Mouse (Mus musculus): ENCODE data around the gene Rpl15. TPM values are rescaled to one million over a fixed set of nuclear protein-coding genes. Genes with fewer than 3 reads are reported as not detected.
A peak's percentile ranks its signal among the peaks of the same experiment; 100 is the strongest.

The Rpl15 gene
- total and polyA plus RNA-seq, 3 experiments = 1,059 to 2,467 (median 2,059) TPM

- Histone ChIP-seq H3K27me3 (replicated peaks) (no peaks in the 10 kb centered on the region), H3K4me2 (ENCODE audit: insufficient read depth, low read depth, poor library complexity, severe bottlenecking) (peak overlapping the region; percentile 61), H3K4me1 (ENCODE audit: control insufficient read depth in 1 of 2, insufficient read depth in 2 of 2) (peaks cover 21 to 61% of the 10 kb centered on the region in 2 experiments), H3K4me3 (replicated peaks in 1 of 3; ENCODE audit: low read depth in 2 of 3, low read length in 2 of 3, poor library complexity in 1 of 3) (no peak overlapping the region), H3K9ac (ENCODE audit: insufficient read depth, low read depth) (peak overlapping the region; percentile 4; the same call in 1 of the 2 replicates), H3K79me2 (replicated peaks; ENCODE audit: control insufficient read depth, extremely low read depth, insufficient read depth, poor library complexity, severe bottlenecking) (peaks cover 2% of the 10 kb centered on the region; the same call in 1 of the 2 replicates), H3K27ac (ENCODE audit: insufficient read depth, low read depth) (peak overlapping the region; percentile 32; the same call in 1 of the 2 replicates), H3K36me3 (replicated peaks in 1 of 2; ENCODE audit: control insufficient read depth in 1 of 2, insufficient read depth in 1 of 2, low read length in 1 of 2) (peaks cover 6 to 38% of the 10 kb centered on the region in 2 experiments), H3K9me3 (replicated peaks; ENCODE audit: low read length) (no peaks in the 10 kb centered on the region)
- DNase-seq (ENCODE audit: extremely low read depth) = peak; percentile 77
- in situ Hi-C loops (cut with MboI; ENCODE audit: low pct_ligation_motif_present, low pct_unique_long_range_greater_than_20kb, low sequenced_read_pairs) = loop anchor here (5.0 kb wide), 1 partner anchor 68 kb away; no protein-coding TSS in a partner anchor
- TF ChIP-seq MAZ (IDR thresholded peaks at IDR 0.05; ENCODE audit: low read depth, low read length) = 0 out of 2 replicates have a peak, but pooled peaks have one; percentile 60
- TF ChIP-seq RCOR1 (conservative IDR thresholded peaks at IDR 0.05; ENCODE audit: low read depth, low read length) = peak; percentile 52; the same call in 1 of the 2 replicates
- no peak for TF ChIP-seq RAD21 (IDR thresholded peaks at IDR 0.05; ENCODE audit: low read depth, low read length)
- no peak for TF ChIP-seq ZNF384 (IDR thresholded peaks at IDR 0.05; ENCODE audit: low read depth, low read length)
- no peak for TF ChIP-seq NELFE (IDR thresholded peaks at IDR 0.05; ENCODE audit: low read depth, low read length)
- no peak for TF ChIP-seq E2F4 (IDR thresholded peaks at IDR 0.05; ENCODE audit: insufficient replicate concordance, low read depth, low read length)
- no peak for TF ChIP-seq USF1 (IDR thresholded peaks at IDR 0.05; ENCODE audit: low read depth, low read length)
- TF ChIP-seq TCF12 (IDR thresholded peaks at IDR 0.05; ENCODE audit: low read depth, low read length) = peak; percentile 48; the same call in 1 of the 2 replicates
- TF ChIP-seq POLR2A (IDR thresholded peaks at IDR 0.05; ENCODE audit: low read depth, low read length) = no peak
- no peak for TF ChIP-seq GABPA (IDR thresholded peaks at IDR 0.05; ENCODE audit: insufficient replicate concordance, low read depth, low read length)
- TF ChIP-seq JUND (conservative IDR thresholded peaks at IDR 0.05; ENCODE audit: low read depth, low read length) = peak; percentile 46; the same call in 1 of the 2 replicates
- no peak for TF ChIP-seq ZKSCAN1 (IDR thresholded peaks at IDR 0.05; ENCODE audit: borderline replicate concordance, low read depth, low read length)
- TF ChIP-seq MYC (IDR thresholded peaks at IDR 0.05; ENCODE audit: low read depth, low read length) = no peak
- TF ChIP-seq SMC3 (IDR thresholded peaks at IDR 0.05; ENCODE audit: low read depth, low read length) = no peak; the same call in 1 of the 2 replicates
- TF ChIP-seq NRF1 (IDR thresholded peaks at IDR 0.05; ENCODE audit: low read depth, low read length) = no peak
- peak; percentile 80 for TF ChIP-seq SIN3A (IDR thresholded peaks at IDR 0.05; ENCODE audit: low read length)
- peak; percentile 93 for TF ChIP-seq IRF4 (IDR thresholded peaks at IDR 0.05; ENCODE audit: low read depth, low read length)
- TF ChIP-seq ELF1 (IDR thresholded peaks at IDR 0.05; ENCODE audit: low read depth, low read length) = no peak
- peak; percentile 72; the same call in 1 of the 2 replicates for TF ChIP-seq MXI1 (IDR thresholded peaks at IDR 0.05; ENCODE audit: low read depth, low read length)
- TF ChIP-seq EP300 (IDR thresholded peaks at IDR 0.05; ENCODE audit: low read length) = peak; percentile 76
- no peak for TF ChIP-seq KAT2A (IDR thresholded peaks at IDR 0.05; ENCODE audit: insufficient replicate concordance, low read length)
- TF ChIP-seq HCFC1 (IDR thresholded peaks at IDR 0.05; ENCODE audit: low read depth, low read length) = no peak
- TF ChIP-seq UBTF (IDR thresholded peaks at IDR 0.05; ENCODE audit: low read depth, low read length) = no peak
- TF ChIP-seq ZC3H11A (IDR thresholded peaks at IDR 0.05; ENCODE audit: low read depth, low read length) = no peak
- TF ChIP-seq MAX (IDR thresholded peaks at IDR 0.05; ENCODE audit: low read length) = no peak
- TF ChIP-seq ZMIZ1 (IDR thresholded peaks at IDR 0.05; ENCODE audit: low read depth, low read length) = no peak
- TF ChIP-seq CTCF (conservative IDR thresholded peaks at IDR 0.05 in 1 of 2, IDR thresholded peaks at IDR 0.05 in 1 of 2; ENCODE audit: low read depth in 2 of 2, low read length in 2 of 2) = no peak
- peak; percentile 54 for TF ChIP-seq BHLHE40 (IDR thresholded peaks at IDR 0.05; ENCODE audit: low read depth, low read length)
- TF ChIP-seq MEF2A (IDR thresholded peaks at IDR 0.05; ENCODE audit: borderline replicate concordance, low read depth, low read length) = peak; percentile 16; the same call in 1 of the 2 replicates
- TF ChIP-seq ETS1 (conservative IDR thresholded peaks at IDR 0.05; ENCODE audit: low read depth, low read length) = peak; percentile 34
- TF ChIP-seq USF2 (conservative IDR thresholded peaks at IDR 0.05; ENCODE audit: low read depth, low read length) = no peak
- peak; percentile 63; the same call in 1 of the 2 replicates for TF ChIP-seq MAFK (IDR thresholded peaks at IDR 0.05; ENCODE audit: insufficient replicate concordance, low read length)
- TF ChIP-seq CHD1 (IDR thresholded peaks at IDR 0.05; ENCODE audit: low read depth, low read length) = no peak
- TF ChIP-seq JUN (IDR thresholded peaks at IDR 0.05; ENCODE audit: insufficient read depth, low read depth, low read length) = peak; percentile 21; the same call in 1 of the 2 replicates
- TF ChIP-seq POLR2AphosphoS2 (IDR thresholded peaks at IDR 0.05; ENCODE audit: low read depth, low read length) = no peak
- TF ChIP-seq CHD2 (IDR thresholded peaks at IDR 0.05; ENCODE audit: low read length) = peak; percentile 91
- TF ChIP-seq PAX5 (IDR thresholded peaks at IDR 0.05; ENCODE audit: low read length) = no peak
- no peak for TF ChIP-seq TBP (conservative IDR thresholded peaks at IDR 0.05; ENCODE audit: low read depth, low read length)
- dilution Hi-C loops (cut with MboI; ENCODE audit: extremely low pct_ligation_motif_present, extremely low pct_unique_long_range_greater_than_20kb, low sequenced_read_pairs) = no loop called here
These were observed 14.3 kb upstream of the Rpl15 start for GRCm38 (mm10) chr14:18285476-18285875.

Data from CH12.LX (cell line).